Mouse (Mus musculus) CH12.LX (cell line): ENCODE measurements around the gene Gria2.

Experiments used
- CTCF ChIP-seq, 2 experiments: IDR thresholded peaks in 1 of 2; conservative IDR thresholded peaks in 1 of 2; 2 replicates each; pipeline ENCODE4 v1.5.1; 2011 to 2012; ENCODE audit warnings: low read depth in 2 of 2, low read length in 2 of 2, improper control_type of control experiment in 1 of 2, inconsistent platforms in 1 of 2, mild to moderate bottlenecking in 1 of 2, moderate library complexity in 1 of 2
- E2F4 ChIP-seq: IDR thresholded peaks from 2 replicates; pipeline ENCODE4 v1.6.1; 2011; ENCODE audit warnings: low read depth, low read length, improper control_type of control experiment; ENCODE audit not compliant: insufficient replicate concordance
- ELF1 ChIP-seq: IDR thresholded peaks from 2 replicates; pipeline ENCODE4 v1.6.1; 2014; ENCODE audit warnings: low read depth, mild to moderate bottlenecking, inconsistent platforms, low read length, improper control_type of control experiment
- EP300 ChIP-seq: IDR thresholded peaks from 2 replicates; pipeline ENCODE4 v1.6.1; 2011; ENCODE audit warnings: low read length, improper control_type of control experiment
- GABPA ChIP-seq: IDR thresholded peaks from 2 replicates; pipeline ENCODE4 v1.6.1; 2012; ENCODE audit warnings: low read depth, low read length, improper control_type of control experiment, inconsistent platforms; ENCODE audit not compliant: insufficient replicate concordance
- MAZ ChIP-seq: IDR thresholded peaks from 2 replicates; pipeline ENCODE4 v1.6.1; 2012; ENCODE audit warnings: low read depth, mild to moderate bottlenecking, inconsistent platforms, low read length, improper control_type of control experiment, moderate library complexity
- MYC ChIP-seq: IDR thresholded peaks from 2 replicates; pipeline ENCODE4 v1.6.1; 2011; ENCODE audit warnings: low read depth, mild to moderate bottlenecking, improper control_type of control experiment, low read length
- POLR2A ChIP-seq: IDR thresholded peaks from 2 replicates; pipeline ENCODE4 v1.6.1; 2011; ENCODE audit warnings: low read depth, mild to moderate bottlenecking, improper control_type of control experiment, low read length
- TBP ChIP-seq: conservative IDR thresholded peaks from 2 replicates; pipeline ENCODE4 v1.6.1; 2011; ENCODE audit warnings: low read depth, low read length, improper control_type of control experiment
- USF1 ChIP-seq: IDR thresholded peaks from 2 replicates; pipeline ENCODE4 v1.6.1; 2014; ENCODE audit warnings: low read depth, mild to moderate bottlenecking, inconsistent platforms, low read length, improper control_type of control experiment

DNA sequence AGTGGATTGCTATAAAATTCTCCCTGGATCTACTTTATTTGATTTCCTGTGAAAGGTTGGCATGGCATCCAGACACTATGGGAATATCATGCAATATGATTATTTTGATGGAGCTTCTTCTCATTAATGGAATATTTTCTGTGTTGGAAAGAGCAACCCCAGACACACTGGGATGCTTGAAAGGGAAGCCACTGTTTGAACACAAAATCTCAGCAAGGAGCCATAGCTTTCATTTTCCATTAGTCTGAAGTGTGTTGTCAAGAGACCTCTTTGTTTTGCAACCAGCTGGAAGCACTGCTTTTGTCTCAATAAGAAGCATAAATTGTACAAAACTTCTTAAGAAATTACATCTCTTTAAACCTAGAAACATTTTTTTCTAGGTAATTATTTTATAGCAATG lies 51.8 kb downstream of the Gria2 start:
- no peak for TF ChIP-seq EP300
- no peak for TF ChIP-seq POLR2A
- TF ChIP-seq MAZ = no peak
- TF ChIP-seq ELF1 = no peak
- TF ChIP-seq MYC = no peak
- TF ChIP-seq E2F4 = no peak
- TF ChIP-seq CTCF (conservative IDR thresholded peaks at IDR 0.05 in 1 of 2, IDR thresholded peaks at IDR 0.05 in 1 of 2; ENCODE audit: low read depth in 2 of 2, low read length in 2 of 2) = no peak
- no peak for TF ChIP-seq TBP
- TF ChIP-seq USF1 = no peak
- no peak for TF ChIP-seq GABPA
